Mouse (Mus musculus) brain, embryonic 14.5 days (tissue): ENCODE measurements around the gene Nod1.

ENCODE experiments used
- CTCF ChIP-seq: fragments of 200-500 bp; IDR thresholded peaks from 2 replicates; pipeline ENCODE4 v1.5.1; 2012; ENCODE audit warnings: inconsistent platforms, mild to moderate bottlenecking, moderate library complexity, borderline replicate concordance; ENCODE audit not compliant: insufficient read depth, insufficient read length; ENCODE audit errors: extremely low read depth
- POLR2A ChIP-seq: fragments of 200-500 bp; IDR thresholded peaks from 2 replicates; pipeline ENCODE4 v1.6.1; 2012; ENCODE audit warnings: mild to moderate bottlenecking, inconsistent platforms, borderline replicate concordance; ENCODE audit not compliant: poor library complexity, insufficient read depth, insufficient read length, severe bottlenecking; ENCODE audit errors: extremely low read depth

GRCm38 (mm10) chr6:55002438-55002837 lies 30.0 kb upstream of the Nod1 start:
- TF ChIP-seq CTCF (no peak), POLR2A (no peak)
